Mouse (Mus musculus) kidney, adult 2 months (tissue): ENCODE measurements around the gene Fignl2.

Experiments used
- CTCF ChIP-seq: fragments of 200-500 bp; conservative IDR thresholded peaks from 2 replicates; pipeline ENCODE4 v1.5.1; 2011; ENCODE audit warnings: low read depth, mild to moderate bottlenecking, control low read depth, low read length, moderate library complexity, mixed read lengths; ENCODE audit not compliant: insufficient read depth, insufficient read length
- POLR2A ChIP-seq: fragments of 200-500 bp; IDR thresholded peaks from one replicate; pipeline ENCODE4 v1.6.1; 2011; ENCODE audit warnings: low read depth, low read length, control low read depth

DNA sequence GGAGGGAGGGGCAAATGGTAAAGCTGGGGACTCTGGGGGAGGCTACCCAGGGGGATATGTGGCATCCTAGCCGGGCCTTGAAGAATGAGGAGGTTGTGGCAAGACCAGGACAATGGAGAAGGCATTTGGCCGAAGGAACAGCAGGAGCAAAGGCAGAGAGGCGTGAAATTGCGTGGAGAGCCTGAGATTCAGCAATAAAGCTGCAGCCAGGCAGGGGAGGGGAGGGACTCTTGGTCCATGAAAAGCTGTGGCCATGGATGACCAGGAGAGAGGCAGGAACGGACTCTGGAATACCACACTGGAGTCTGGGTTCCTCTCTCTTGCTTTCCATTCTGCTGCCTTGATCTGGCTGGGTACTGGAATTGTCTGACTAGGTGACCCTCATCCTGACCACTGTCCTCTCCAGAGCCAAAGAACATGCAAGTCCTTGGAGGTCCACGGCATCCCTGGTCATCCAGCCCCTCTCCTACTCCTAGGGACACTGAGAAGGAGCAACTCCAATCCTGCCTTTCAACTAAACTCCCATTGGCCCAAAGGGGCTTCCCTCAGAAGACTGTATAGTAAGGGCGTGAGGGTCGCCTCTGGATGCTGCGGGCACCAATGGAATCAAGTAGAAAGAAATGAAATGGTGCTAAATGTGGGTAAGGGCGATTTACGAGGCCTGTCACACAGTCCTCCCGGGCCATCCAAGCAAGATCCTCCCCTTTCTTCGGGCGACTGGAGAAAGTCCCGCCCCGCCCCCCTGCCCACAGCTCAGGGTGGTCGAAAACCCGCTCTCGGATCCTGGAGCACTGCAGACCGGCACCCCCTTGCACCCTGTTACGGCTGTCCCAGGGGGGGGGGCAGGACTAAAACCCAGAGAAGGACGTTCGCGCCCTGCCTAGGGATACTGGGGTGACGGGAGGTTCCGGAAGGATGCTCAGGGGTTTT lies 2.0 kb downstream of the Fignl2 start:
- no peak for TF ChIP-seq CTCF
- peak; percentile 9 for TF ChIP-seq POLR2A
